Mouse (Mus musculus) stomach, postnatal 0 days (tissue): ENCODE data around the gene Ankrd39. TPM values are rescaled to one million over a fixed set of nuclear protein-coding genes. Genes with fewer than 3 reads are reported as not detected.

Source experiments
- ATAC-seq: fragments of 200-750 bp; cut with Nextera tagmentation; 2 replicates; pipeline ENCODE4 v1.8.0; 2017; ENCODE audit not compliant: low FRiP score, low TSS enrichment
- DNase-seq: peaks from one replicate; pipeline ENCODE4 v3.0.0-alpha.2; 2016; ENCODE audit warnings: low spot score
- H3K27ac ChIP-seq: fragments of 300-500 bp; sonication (generic); replicated peaks from 2 replicates; pipeline ENCODE4 v1.5.1; 2014; ENCODE audit warnings: mild to moderate bottlenecking, control low read depth
- H3K27me3 ChIP-seq: fragments of 300-500 bp; sonication (generic); 2 replicates; pipeline ENCODE4 v1.6.1; 2014; ENCODE audit warnings: low read length; ENCODE audit not compliant: control insufficient read depth, insufficient read depth
- H3K36me3 ChIP-seq: fragments of 300-500 bp; sonication (generic); 2 replicates; pipeline ENCODE4 v1.6.1; 2014; ENCODE audit warnings: low read length, mixed read lengths; ENCODE audit not compliant: control insufficient read depth, insufficient read depth
- H3K4me1 ChIP-seq: fragments of 300-500 bp; sonication (generic); replicated peaks from 2 replicates; pipeline ENCODE4 v1.6.1; 2014; ENCODE audit warnings: antibody characterized with exemption; ENCODE audit not compliant: control insufficient read depth, insufficient read depth
- H3K4me2 ChIP-seq: fragments of 300-500 bp; sonication (generic); replicated peaks from 2 replicates; pipeline ENCODE4 v1.6.1; 2014; ENCODE audit warnings: low read depth, mild to moderate bottlenecking, control low read depth, moderate library complexity
- H3K4me3 ChIP-seq: fragments of 300-500 bp; sonication (generic); 2 replicates; pipeline ENCODE4 v1.5.1; 2014; ENCODE audit warnings: low read depth, low read length, control low read depth
- H3K9ac ChIP-seq: fragments of 300-500 bp; sonication (generic); 2 replicates; pipeline ENCODE4 v1.6.1; 2014; ENCODE audit warnings: mild to moderate bottlenecking, low read length, control low read depth, mixed read lengths
- H3K9me3 ChIP-seq: fragments of 300-500 bp; sonication (generic); 2 replicates; pipeline ENCODE4 v1.6.1; 2016; ENCODE audit warnings: low read length; ENCODE audit not compliant: control insufficient read depth
- CTCF ChIP-seq: IDR thresholded peaks from 2 replicates; pipeline ENCODE4 v1.5.1; 2016; ENCODE audit warnings: antibody characterized with exemption, low read depth, mild to moderate bottlenecking, moderate library complexity
- EP300 ChIP-seq: optimal IDR thresholded peaks from 2 replicates; pipeline ENCODE3; 2016; ENCODE audit warnings: antibody characterized with exemption
- WGBS: fragments of 180-500 bp; shearing (Covaris S2); extraction: QIAGEN DNeasy Blood & Tissue Kit; methylation state at CpG from one replicate; pipeline ENCODE4 v1.1.7; 2014; 5-methylcytosine and 5-hydroxymethylcytosine counted together
- polyA plus RNA-seq: library from polyadenylated mRNA; unstranded; fragments of >200 nt; fragmentation: Nextera tagmentation; extraction: Ambion mirVana; gene quantifications from 2 replicates; pipeline ENCODE4 v1.2.1, GENCODE M21; 2015

Ankrd39 gene
- polyA plus RNA-seq, 1 experiment from 2014 or later = 19.5 TPM

GRCm38 (mm10) chr1:36582211-36582610 is 35.0 kb upstream of the Ankrd39 start:
- Histone ChIP-seq H3K9me3 (no peaks in the 10 kb centered on the region), H3K36me3 (no peaks in the 10 kb centered on the region), H3K4me2 (no peak overlapping the region), H3K9ac (no peak overlapping the region), H3K27ac (peak overlapping the region; percentile 46; the same call in 1 of the 2 replicates), H3K27me3 (no peaks in the 10 kb centered on the region), H3K4me3 (no peak overlapping the region), H3K4me1 (peaks cover 13% of the 10 kb centered on the region)
- 75% methylated on average over 8 of the region's 8 CpGs for WGBS
- no peak for ATAC-seq
- no peak for DNase-seq
- TF ChIP-seq EP300 (no peak), CTCF (no peak)

GRCm38 (mm10) chr1:36581260-36581659 is 34.0 kb upstream of the Ankrd39 start:
- 77% methylated on average over 5 of the region's 5 CpGs for WGBS
- H3K27me3 ChIP-seq = no peaks in the 10 kb centered on the region
- H3K27ac ChIP-seq = peak overlapping the region; percentile 91
- DNase-seq (no peak), ATAC-seq (no peak)
- 0 out of 2 replicates have a peak overlapping the region, but pooled peaks have one; percentile 45 for H3K4me2 ChIP-seq
- H3K36me3 ChIP-seq = no peaks in the 10 kb centered on the region
- H3K9me3 ChIP-seq = no peaks in the 10 kb centered on the region
- no peak overlapping the region for H3K4me3 ChIP-seq
- TF ChIP-seq CTCF (no peak), EP300 (no peak)
- peaks cover 19% of the 10 kb centered on the region for H3K4me1 ChIP-seq
- H3K9ac ChIP-seq = no peak overlapping the region

- no peaks in the 10 kb centered on the region for H3K27me3 ChIP-seq
- H3K9ac ChIP-seq = peak overlapping the region; percentile 52
- peak overlapping the region; percentile 45 for H3K4me2 ChIP-seq
- peaks cover 19% of the 10 kb centered on the region for H3K4me1 ChIP-seq
- H3K4me3 ChIP-seq = peak overlapping the region; percentile 18
- TF ChIP-seq CTCF (no peak), EP300 (no peak)
- 2% methylated on average over 17 of the region's 17 CpGs for WGBS
- ATAC-seq = peak; percentile 90
- peak; percentile 86 for DNase-seq
- no peaks in the 10 kb centered on the region for H3K36me3 ChIP-seq
- peak overlapping the region; percentile 91 for H3K27ac ChIP-seq
- H3K9me3 ChIP-seq = no peaks in the 10 kb centered on the region
Measured at GRCm38 (mm10) chr1:36580384-36581207, 33.4 kb upstream of the Ankrd39 start.

- peak overlapping the region; percentile 52 for H3K9ac ChIP-seq
Measured at GRCm38 (mm10) chr1:36579974-36580383, 32.7 kb upstream of the Ankrd39 start.

GRCm38 (mm10) chr1:36576991-36577675 is 29.9 kb upstream of the Ankrd39 start:
- no peak overlapping the region for H3K9ac ChIP-seq
- H3K27me3 ChIP-seq = no peaks in the 10 kb centered on the region
- WGBS = 65% methylated on average over 6 of the region's 6 CpGs
- peaks cover 28% of the 10 kb centered on the region for H3K4me1 ChIP-seq
- no peak overlapping the region for H3K4me2 ChIP-seq
- peak; percentile 69 for DNase-seq
- no peak overlapping the region for H3K27ac ChIP-seq
- no peaks in the 10 kb centered on the region for H3K36me3 ChIP-seq
- H3K4me3 ChIP-seq = no peak overlapping the region
- ATAC-seq = 0 out of 2 replicates have a peak, but pooled peaks have one; percentile 30
- no peaks in the 10 kb centered on the region for H3K9me3 ChIP-seq
- TF ChIP-seq EP300 (no peak), CTCF (no peak)

More at GRCm38 (mm10) chr1:36579974-36580383, 32.7 kb upstream of the Ankrd39 start:
- ATAC-seq (peak; percentile 76), DNase-seq (peak; percentile 70)
- Histone ChIP-seq H3K36me3 (no peaks in the 10 kb centered on the region), H3K4me3 (peak overlapping the region; percentile 18; the same call in 1 of the 2 replicates), H3K4me1 (peaks cover 19% of the 10 kb centered on the region), H3K27ac (peak overlapping the region; percentile 91), H3K9me3 (no peaks in the 10 kb centered on the region), H3K27me3 (no peaks in the 10 kb centered on the region), H3K4me2 (peak overlapping the region; percentile 45)
- TF ChIP-seq EP300 (no peak), CTCF (no peak)
- WGBS = 20% methylated on average over 6 of the region's 6 CpGs
